Mouse (Mus musculus) liver, embryonic 16.5 days (tissue): ENCODE results near the gene Ott. TPM values are rescaled to one million over a fixed set of nuclear protein-coding genes. Genes with fewer than 3 reads are reported as not detected.
"Not testable (repeated sequence)": the region's sequence is repeated elsewhere in the genome, so short reads cannot be mapped to it uniquely, and the experiment has no call there.

Experiments
- ATAC-seq: fragments of 200-750 bp; cut with Nextera tagmentation; 2 replicates; pipeline ENCODE4 v1.8.0; 2017; ENCODE audit warnings: low read depth, mild to moderate bottlenecking, moderate number of reproducible peaks, moderate library complexity
- H3K27ac ChIP-seq: fragments of 300-500 bp; sonication (generic); 2 replicates; pipeline ENCODE4 v1.5.1; 2014; ENCODE audit warnings: mild to moderate bottlenecking, low read length
- H3K27me3 ChIP-seq: fragments of 300-500 bp; sonication (generic); 2 replicates; pipeline ENCODE4 v1.6.1; 2014; ENCODE audit warnings: low read depth, low read length, mixed read lengths; ENCODE audit not compliant: control insufficient read depth, insufficient read depth
- H3K36me3 ChIP-seq: fragments of 300-500 bp; sonication (generic); 2 replicates; pipeline ENCODE4 v1.6.1; 2014; ENCODE audit warnings: mild to moderate bottlenecking; ENCODE audit not compliant: control insufficient read depth, insufficient read depth
- H3K4me1 ChIP-seq: fragments of 300-500 bp; sonication (generic); 2 replicates; pipeline ENCODE4 v1.6.1; 2014; ENCODE audit warnings: low read depth, low read length, mixed read lengths; ENCODE audit not compliant: control insufficient read depth
- H3K4me2 ChIP-seq: fragments of 300-500 bp; sonication (generic); 2 replicates; pipeline ENCODE4 v1.6.1; 2014; ENCODE audit warnings: low read depth, low read length, mixed read lengths
- H3K4me3 ChIP-seq: fragments of 300-500 bp; sonication (generic); 2 replicates; pipeline ENCODE4 v1.5.1; 2014; ENCODE audit warnings: low read depth, mild to moderate bottlenecking, low read length
- H3K9ac ChIP-seq: fragments of 300-500 bp; sonication (generic); 2 replicates; pipeline ENCODE4 v1.6.1; 2014; ENCODE audit warnings: low read depth, low read length
- H3K9me3 ChIP-seq: fragments of 300-500 bp; sonication (generic); replicated peaks from 2 replicates; pipeline ENCODE4 v1.6.1; 2016; ENCODE audit warnings: low read length; ENCODE audit not compliant: control insufficient read depth
- WGBS: fragments of 180-500 bp; shearing (Covaris S2); extraction: QIAGEN DNeasy Blood & Tissue Kit; methylation state at CpG from one replicate; pipeline ENCODE4 v1.1.7; 2014; ENCODE audit not compliant: insufficient replicate concordance; 5-methylcytosine and 5-hydroxymethylcytosine counted together
- polyA plus RNA-seq: library from polyadenylated mRNA; unstranded; fragments of >200 nt; fragmentation: Nextera tagmentation; extraction: Ambion mirVana; gene quantifications from 2 replicates; pipeline ENCODE4 v1.2.1, GENCODE M21; 2015

Ott gene
- not detected in 2 replicates for polyA plus RNA-seq

DNA sequence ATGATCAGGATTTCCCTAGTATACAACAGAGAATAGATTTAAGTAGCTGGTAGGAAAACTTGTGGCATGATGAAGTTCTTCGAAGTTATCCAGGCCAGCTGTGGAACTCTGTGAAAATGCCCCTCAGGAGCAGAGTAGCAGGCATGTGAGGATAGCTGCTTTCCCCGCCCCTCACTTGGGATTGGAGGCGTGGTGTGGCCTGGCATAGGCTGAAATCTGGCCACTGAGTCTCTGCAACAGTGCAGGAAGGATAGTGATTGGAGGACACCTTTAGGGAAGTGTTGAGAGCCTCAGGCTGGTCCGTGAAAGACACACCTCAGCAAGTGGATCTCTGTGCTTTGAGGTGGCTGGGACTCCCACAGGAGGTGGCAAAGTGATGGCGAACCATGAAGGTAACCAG, at the start of gene Ott:
TSS of gene Ott (plus strand) at position 301 of the 400 bp plus-strand sequence.
- not testable (repeated sequence) for ATAC-seq, H3K27me3 ChIP-seq, H3K9ac ChIP-seq, H3K36me3 ChIP-seq, H3K4me2 ChIP-seq, H3K27ac ChIP-seq, H3K4me1 ChIP-seq, H3K4me3 ChIP-seq, H3K9me3 ChIP-seq
- WGBS = no CpG with 5 or more reads among the region's 5 CpGs

Other genes starting within 250 kb of the Ott start
- gene Luzp4, start 216.6 kb upstream of the Ott start, polyA plus RNA-seq = not detected in 2 replicates
- not detected in 2 replicates for gene Gm15093, start 198.1 kb downstream of the Ott start, polyA plus RNA-seq